Comparison of ENCODE assay signal across 18 mouse cellular contexts in the genomic region with DNA sequence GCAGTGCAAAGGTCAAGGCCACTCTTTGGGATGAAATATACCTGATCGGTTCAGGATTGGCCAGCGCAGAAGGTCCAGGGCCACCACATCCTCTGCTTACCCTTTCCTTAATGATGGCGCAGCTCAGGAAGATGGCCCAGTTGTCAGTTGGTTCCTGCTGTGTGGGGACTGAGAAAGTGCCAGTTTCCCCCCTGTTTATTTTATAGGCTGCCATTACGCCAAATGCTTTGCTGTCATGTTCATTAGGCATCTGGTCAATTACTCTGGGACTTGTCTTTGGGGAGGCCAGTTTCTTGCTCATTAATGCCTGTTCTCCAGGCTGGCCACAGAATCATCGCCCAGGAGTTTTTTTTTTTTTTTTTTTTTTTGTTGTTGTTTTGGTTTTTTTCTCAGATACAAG.
A peak's percentile ranks its signal among the peaks of the same experiment; 100 is the strongest.
DNase-seq lines count a peak whose midpoint lies in the region; ATAC-seq and TF ChIP-seq lines count a peak whose summit lies in the region.
"Had no signal": no experiment of that assay in that cellular context is flagged by ENCODE, and none has a peak within 500 bp of the region (broad histone marks: within the 10 kb centered on the region; RNA-seq: fewer than 3 reads in every experiment).

No protein-coding gene starts in this region.

- H3K27me3 ChIP-seq in hindbrain, postnatal 0 days (ENCODE audit: insufficient read depth, low read length), result no peaks in the 10 kb centered on the region
- H3K27me3 ChIP-seq in hindbrain, embryonic 16.5 days (replicated peaks; ENCODE audit: control insufficient read depth, insufficient read depth, low read length), result no peaks in the 10 kb centered on the region
- H3K27me3 ChIP-seq: forebrain, embryonic 15.5 days; heart, embryonic 15.5 days; hindbrain, embryonic 15.5 days had no signal

- H3K4me2 ChIP-seq in hindbrain, postnatal 0 days (ENCODE audit: low read depth, low read length), result no peak overlapping the region
- H3K4me2 ChIP-seq in hindbrain, embryonic 16.5 days (ENCODE audit: low read length), result no peak overlapping the region
- H3K4me2 ChIP-seq: forebrain, embryonic 15.5 days; heart, embryonic 11.5 days; heart, embryonic 15.5 days; hindbrain, embryonic 15.5 days had no signal

- no peak for TF ChIP-seq CTCF in hindbrain, postnatal 0 days (IDR thresholded peaks at IDR 0.05; ENCODE audit: low read depth)

- WGBS in hindbrain, postnatal 0 days, result 79% methylated on average over 5 of the region's 5 CpGs
- WGBS in hindbrain, embryonic 16.5 days, result 82% methylated on average over 5 of the region's 5 CpGs

- H3K36me3 ChIP-seq in hindbrain, postnatal 0 days (ENCODE audit: insufficient read depth, low read length), result no peaks in the 10 kb centered on the region
- H3K36me3 ChIP-seq in hindbrain, embryonic 16.5 days (ENCODE audit: control insufficient read depth, insufficient read depth, low read length), result no peaks in the 10 kb centered on the region
- H3K36me3 ChIP-seq: forebrain, embryonic 15.5 days; heart, embryonic 15.5 days; hindbrain, embryonic 15.5 days had no signal

- H3K27ac ChIP-seq in hindbrain, postnatal 0 days, result no peak overlapping the region
- H3K27ac ChIP-seq in hindbrain, embryonic 16.5 days (ENCODE audit: low read depth, low read length), result no peak overlapping the region
- H3K27ac ChIP-seq: forebrain, embryonic 15.5 days; heart, adult 2 months; heart, embryonic 15.5 days; hindbrain, embryonic 15.5 days had no signal

- H3K9me3 ChIP-seq in hindbrain, postnatal 0 days (ENCODE audit: low read length), result no peaks in the 10 kb centered on the region
- no peaks in the 10 kb centered on the region for H3K9me3 ChIP-seq in hindbrain, embryonic 16.5 days (ENCODE audit: control insufficient read depth, low read length)
- H3K9me3 ChIP-seq: forebrain, embryonic 15.5 days; heart, embryonic 15.5 days; hindbrain, embryonic 15.5 days had no signal

- DNase-seq in hindbrain, postnatal 0 days (ENCODE audit: low spot score), result peak; percentile 63
- DNase-seq in testis, postnatal 10 days (ENCODE audit: low spot score), result peak; percentile 22
- no peak for DNase-seq in testis, postnatal 14 days (ENCODE audit: low spot score)
- peak; percentile 51 for DNase-seq in retina, embryonic 14.5 days (ENCODE audit: low spot score)
- DNase-seq in urinary bladder, postnatal 25 days (ENCODE audit: low spot score), result no peak
- no peak for DNase-seq in T-cell, adult 2 months (ENCODE audit: low spot score)
- DNase-seq: adrenal gland, postnatal 10 days; cerebellum, adult 18-20 months; cerebellum, adult 9-11 months; cerebellum, postnatal 36 days; gastrocnemius, postnatal 10 days; heart, adult 2 months; heart, postnatal 14 days had no signal

- H3K9ac ChIP-seq in hindbrain, postnatal 0 days (replicated peaks; ENCODE audit: low read length), result no peak overlapping the region
- H3K9ac ChIP-seq in hindbrain, embryonic 16.5 days (ENCODE audit: low read depth, low read length), result no peak overlapping the region
- H3K9ac ChIP-seq: forebrain, embryonic 15.5 days; heart, embryonic 15.5 days; hindbrain, embryonic 15.5 days had no signal

- ATAC-seq in hindbrain, postnatal 0 days, result 0 out of 2 replicates have a peak, but pooled peaks have one; percentile 15
- ATAC-seq in hindbrain, embryonic 16.5 days, result no peak
- ATAC-seq: forebrain, embryonic 15.5 days had no signal

- 0 out of 2 replicates have a peak, but pooled peaks cover 4% of the 10 kb centered on the region for H3K4me1 ChIP-seq in hindbrain, postnatal 0 days (ENCODE audit: insufficient read depth, low read length)
- H3K4me1 ChIP-seq in hindbrain, embryonic 16.5 days (ENCODE audit: control insufficient read depth, insufficient read depth, low read depth, low read length), result peaks cover 16% of the 10 kb centered on the region
- H3K4me1 ChIP-seq: heart, embryonic 15.5 days had no signal

- H3K4me3 ChIP-seq in hindbrain, postnatal 0 days (ENCODE audit: low read length), result no peak overlapping the region
- no peak overlapping the region for H3K4me3 ChIP-seq in hindbrain, embryonic 16.5 days (ENCODE audit: low read length)
- H3K4me3 ChIP-seq: forebrain, embryonic 15.5 days; heart, adult 2 months; heart, embryonic 15.5 days; hindbrain, embryonic 15.5 days had no signal

Comparison
In these comparisons a context has a peak if more than half of its experiments do, and no peak if none do; other contexts are left out.
1. DNase-seq: peak in hindbrain, postnatal 0 days (single experiment), testis, postnatal 10 days (single experiment) and retina, embryonic 14.5 days (single experiment); none in testis, postnatal 14 days (single experiment), urinary bladder, postnatal 25 days (single experiment) and T-cell, adult 2 months (single experiment).